In the genomic region with DNA sequence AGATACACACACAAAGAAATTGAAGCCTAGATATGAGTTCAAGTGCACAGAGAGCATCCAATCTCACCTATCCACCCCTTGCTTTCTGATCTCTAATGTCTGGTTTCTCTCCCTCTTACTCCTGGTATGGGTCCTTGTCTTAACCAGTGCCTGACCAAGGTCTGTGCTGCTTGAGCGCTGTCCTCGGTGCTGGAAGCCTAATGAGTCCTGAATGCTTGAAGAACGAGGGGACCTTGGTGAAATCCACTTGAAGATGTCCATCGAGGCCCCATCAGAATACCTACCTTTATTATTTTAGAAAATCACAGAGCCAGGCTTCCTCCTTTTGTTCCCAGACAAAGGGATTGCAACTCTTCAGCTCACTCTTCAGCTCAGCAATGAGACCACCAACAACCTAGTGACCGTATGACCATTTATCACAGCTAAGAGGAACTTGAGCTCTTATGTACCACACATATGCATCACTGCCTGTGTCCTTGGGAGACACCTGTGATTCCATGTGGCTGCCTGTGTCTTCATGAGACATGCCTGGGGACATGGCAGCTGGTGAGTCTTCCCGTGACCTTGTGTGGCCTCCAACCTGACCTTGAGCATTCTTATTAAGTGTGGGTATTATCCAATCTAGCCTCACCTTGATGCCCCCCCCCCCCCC, we compare ENCODE assay signal across 9 mouse cellular contexts. TPM values are rescaled to one million over a fixed set of nuclear protein-coding genes. Genes with fewer than 3 reads are reported as not detected.
DNase-seq lines count a peak whose midpoint lies in the region; ATAC-seq lines count a peak whose summit lies in the region.
"Had no signal": no experiment of that assay in that cellular context is flagged by ENCODE, and none has a peak within 500 bp of the region (broad histone marks: within the 10 kb centered on the region; RNA-seq: fewer than 3 reads in every experiment).

No protein-coding gene starts in this region.

- peak overlapping the region; percentile 81 for H3K4me2 ChIP-seq in neural tube, embryonic 14.5 days (ENCODE audit: low read depth, low read length)

- WGBS in heart, embryonic 10.5 days = 18% methylated on average over 6 of the region's 6 CpGs
- WGBS in embryonic facial prominence, embryonic 10.5 days = 23% methylated on average over 6 of the region's 6 CpGs
- WGBS in neural tube, embryonic 14.5 days = 21% methylated on average over 6 of the region's 6 CpGs

- DNase-seq in heart, embryonic 10.5 days (ENCODE audit: low spot score) = no peak
- no peak for DNase-seq in heart, adult 8-10 months (ENCODE audit: low spot score)
- peak; percentile 72 for DNase-seq in ES-CJ7 (ENCODE audit: low read depth, low spot score)
- peak; percentile 78 for DNase-seq in embryonic facial prominence, embryonic 10.5 days (ENCODE audit: low spot score)
- DNase-seq in kidney, postnatal 4 days = peak; percentile 85 to 87
- DNase-seq in right cerebral cortex, postnatal 14 days = no peak
- DNase-seq in left cerebral cortex, postnatal 36 days (ENCODE audit: low spot score in 2 of 2) = no peak

- peak overlapping the region; percentile 70; the same call in 1 of the 2 replicates for H3K4me3 ChIP-seq in heart, embryonic 10.5 days
- H3K4me3 ChIP-seq in embryonic facial prominence, embryonic 10.5 days = peak overlapping the region; percentile 76
- H3K4me3 ChIP-seq in neural tube, embryonic 14.5 days (ENCODE audit: low read depth, low read length) = peak overlapping the region; percentile 50

- peak; percentile 26 for ATAC-seq in neural tube, embryonic 14.5 days (ENCODE audit: low read depth)

- H3K27ac ChIP-seq in heart, embryonic 10.5 days = no peak overlapping the region
- no peak overlapping the region for H3K27ac ChIP-seq in embryonic facial prominence, embryonic 10.5 days (replicated peaks)
- peak overlapping the region; percentile 88 for H3K27ac ChIP-seq in neural tube, embryonic 14.5 days (ENCODE audit: low read depth, low read length)
- H3K27ac ChIP-seq: liver, embryonic 15.5 days had no signal

- no peaks in the 10 kb centered on the region for H3K9me3 ChIP-seq in heart, embryonic 10.5 days
- no peaks in the 10 kb centered on the region for H3K9me3 ChIP-seq in embryonic facial prominence, embryonic 10.5 days
- H3K9me3 ChIP-seq in neural tube, embryonic 14.5 days (ENCODE audit: control insufficient read depth, low read length) = no peaks in the 10 kb centered on the region
- H3K9me3 ChIP-seq: liver, embryonic 15.5 days had no signal

- intact Hi-C loops in left cerebral cortex, postnatal 36 days (cut with DNase I) = loop anchor here (10.0 kb wide), 1 partner anchor 562 kb away; the partner anchor contains the start of genes Hint1 and Lyrm7

- peak overlapping the region; percentile 86 for H3K9ac ChIP-seq in neural tube, embryonic 14.5 days (replicated peaks; ENCODE audit: low read depth, low read length)
- H3K9ac ChIP-seq: liver, embryonic 15.5 days had no signal

- peaks cover 51% of the 10 kb centered on the region for H3K27me3 ChIP-seq in heart, embryonic 10.5 days (ENCODE audit: insufficient read depth, poor library complexity, severe bottlenecking)
- H3K27me3 ChIP-seq in embryonic facial prominence, embryonic 10.5 days (replicated peaks; ENCODE audit: low read depth, poor library complexity, severe bottlenecking) = peaks cover 29% of the 10 kb centered on the region
- no peaks in the 10 kb centered on the region for H3K27me3 ChIP-seq in neural tube, embryonic 14.5 days (ENCODE audit: control insufficient read depth, insufficient read depth, low read length)

- H3K36me3 ChIP-seq in heart, embryonic 10.5 days = no peaks in the 10 kb centered on the region
- H3K36me3 ChIP-seq in embryonic facial prominence, embryonic 10.5 days (replicated peaks) = no peaks in the 10 kb centered on the region
- no peaks in the 10 kb centered on the region for H3K36me3 ChIP-seq in neural tube, embryonic 14.5 days (ENCODE audit: control insufficient read depth, insufficient read depth, low read length)
- H3K36me3 ChIP-seq: liver, embryonic 15.5 days had no signal

- H3K4me1 ChIP-seq in heart, embryonic 10.5 days = peaks cover 12% of the 10 kb centered on the region
- H3K4me1 ChIP-seq in embryonic facial prominence, embryonic 10.5 days = peaks cover 21% of the 10 kb centered on the region
- peaks cover 29% of the 10 kb centered on the region for H3K4me1 ChIP-seq in neural tube, embryonic 14.5 days (ENCODE audit: control insufficient read depth, insufficient read depth, low read length)

RNA-seq across cellular contexts. Expression of gene Acsl6, which starts 0.4 kb away (rescaled TPM):
- polyA plus RNA-seq in heart, embryonic 10.5 days (2016; fragmentation: Nextera tagmentation; extraction: Ambion mirVana) = 1.1 and 1.2 TPM in 2 replicates
- 10 to 100 TPM; 10.1 to 17.7 (median 14.0) TPM for total RNA-seq in heart, adult 8-10 months (2022)
- polyA plus RNA-seq in embryonic facial prominence, embryonic 10.5 days (2016; fragmentation: Nextera tagmentation; extraction: Ambion mirVana) = 4.0 and 5.2 TPM in 2 replicates
- 50.9 and 51.3 TPM in 2 replicates for polyA plus RNA-seq in neural tube, embryonic 14.5 days (2014; fragmentation: Nextera tagmentation; extraction: Ambion mirVana)
- total RNA-seq in left cerebral cortex, postnatal 36 days (2021) = 100 to 1,000 TPM; 201 to 207 TPM

RNA-seq across cellular contexts. Expression of gene Il3, which starts 36.1 kb away (rescaled TPM):
- not detected in 2 replicates for polyA plus RNA-seq in heart, embryonic 10.5 days (2016; fragmentation: Nextera tagmentation; extraction: Ambion mirVana)
- not detected for total RNA-seq in heart, adult 8-10 months (2022)
- polyA plus RNA-seq in embryonic facial prominence, embryonic 10.5 days (2016; fragmentation: Nextera tagmentation; extraction: Ambion mirVana) = not detected in 2 replicates
- not detected in 2 replicates for polyA plus RNA-seq in neural tube, embryonic 14.5 days (2014; fragmentation: Nextera tagmentation; extraction: Ambion mirVana)
- not detected for total RNA-seq in left cerebral cortex, postnatal 36 days (2021)
- polyA plus RNA-seq: liver, embryonic 15.5 days had no signal

RNA-seq across cellular contexts. Expression of gene Csf2, which starts 53.7 kb away (rescaled TPM):
- polyA plus RNA-seq in heart, embryonic 10.5 days (2016; fragmentation: Nextera tagmentation; extraction: Ambion mirVana) = not detected in 2 replicates
- total RNA-seq in heart, adult 8-10 months (2022) = 1 to 10 TPM in 1 of 4 experiments, under 1 TPM in 1, not detected in 2; 0.56 to 1.4 TPM
- not detected in 2 replicates for polyA plus RNA-seq in embryonic facial prominence, embryonic 10.5 days (2016; fragmentation: Nextera tagmentation; extraction: Ambion mirVana)
- not detected in 2 replicates for polyA plus RNA-seq in neural tube, embryonic 14.5 days (2014; fragmentation: Nextera tagmentation; extraction: Ambion mirVana)
- not detected for total RNA-seq in left cerebral cortex, postnatal 36 days (2021)
- polyA plus RNA-seq: liver, embryonic 15.5 days had no signal

Comparison
In these comparisons a context has a peak if more than half of its experiments do, and no peak if none do; other contexts are left out.
1. DNase-seq: peak in ES-CJ7 (single experiment), embryonic facial prominence, embryonic 10.5 days (single experiment) and kidney, postnatal 4 days (2 of 2); none in heart, embryonic 10.5 days (single experiment), heart, adult 8-10 months (single experiment), right cerebral cortex, postnatal 14 days (single experiment) and left cerebral cortex, postnatal 36 days (0 of 2).
2. Peak in every context shown above with its lines, with median percentiles within 50 percentile points of each other: H3K4me3 ChIP-seq.